Mouse (Mus musculus): ENCODE data around the gene Mapkap1. TPM values are rescaled to one million over a fixed set of nuclear protein-coding genes. Genes with fewer than 3 reads are reported as not detected.

Mapkap1 gene
- total RNA-seq (2023), result 10 to 100 TPM; 44.2 to 56.1 TPM

DNA sequence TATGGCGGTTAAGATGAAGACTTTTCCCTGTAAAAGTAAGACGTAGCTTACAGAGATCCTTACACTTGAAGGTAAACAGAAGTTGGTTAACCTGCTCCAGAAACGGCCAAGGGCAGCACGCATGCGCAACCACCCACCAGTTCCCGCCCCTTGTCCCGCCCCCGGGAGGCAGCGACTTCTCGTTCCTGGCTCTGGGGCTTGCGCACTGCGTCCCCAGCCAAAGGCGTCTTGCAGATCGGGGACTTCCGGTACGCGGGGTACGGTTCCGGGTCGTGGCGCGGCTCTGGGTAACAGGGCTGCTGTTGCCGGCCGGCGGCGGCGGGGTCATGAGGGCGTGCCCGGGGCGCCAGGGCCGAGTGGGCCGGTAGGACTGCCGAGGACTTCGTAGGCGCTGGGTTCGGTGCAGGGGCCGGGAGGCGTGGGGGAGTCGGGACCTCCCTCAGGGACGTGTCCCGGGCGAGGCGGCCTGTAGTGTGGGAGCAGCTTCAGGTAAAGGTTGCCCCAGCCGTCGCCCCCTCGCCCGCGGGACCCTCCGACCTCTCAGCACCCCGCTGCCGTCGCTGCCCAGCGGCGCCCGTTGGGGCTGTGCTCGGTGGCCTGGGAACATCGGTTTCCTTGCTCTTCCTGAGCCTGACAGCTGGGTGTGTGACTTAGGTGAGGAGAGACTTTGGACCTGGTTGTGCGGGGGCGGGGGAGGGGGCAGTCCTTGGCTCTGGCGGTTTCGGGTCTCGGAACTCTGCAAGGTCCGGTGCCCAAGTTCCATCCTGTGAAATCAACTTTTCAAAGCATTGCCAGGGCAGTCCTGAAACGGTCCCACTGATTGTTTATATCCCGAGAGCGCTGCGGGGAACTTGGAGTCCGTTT is at the start of gene Mapkap1:
Mapkap1 (plus strand) TSS at position 171 of the 864 bp plus-strand sequence.

DNA sequence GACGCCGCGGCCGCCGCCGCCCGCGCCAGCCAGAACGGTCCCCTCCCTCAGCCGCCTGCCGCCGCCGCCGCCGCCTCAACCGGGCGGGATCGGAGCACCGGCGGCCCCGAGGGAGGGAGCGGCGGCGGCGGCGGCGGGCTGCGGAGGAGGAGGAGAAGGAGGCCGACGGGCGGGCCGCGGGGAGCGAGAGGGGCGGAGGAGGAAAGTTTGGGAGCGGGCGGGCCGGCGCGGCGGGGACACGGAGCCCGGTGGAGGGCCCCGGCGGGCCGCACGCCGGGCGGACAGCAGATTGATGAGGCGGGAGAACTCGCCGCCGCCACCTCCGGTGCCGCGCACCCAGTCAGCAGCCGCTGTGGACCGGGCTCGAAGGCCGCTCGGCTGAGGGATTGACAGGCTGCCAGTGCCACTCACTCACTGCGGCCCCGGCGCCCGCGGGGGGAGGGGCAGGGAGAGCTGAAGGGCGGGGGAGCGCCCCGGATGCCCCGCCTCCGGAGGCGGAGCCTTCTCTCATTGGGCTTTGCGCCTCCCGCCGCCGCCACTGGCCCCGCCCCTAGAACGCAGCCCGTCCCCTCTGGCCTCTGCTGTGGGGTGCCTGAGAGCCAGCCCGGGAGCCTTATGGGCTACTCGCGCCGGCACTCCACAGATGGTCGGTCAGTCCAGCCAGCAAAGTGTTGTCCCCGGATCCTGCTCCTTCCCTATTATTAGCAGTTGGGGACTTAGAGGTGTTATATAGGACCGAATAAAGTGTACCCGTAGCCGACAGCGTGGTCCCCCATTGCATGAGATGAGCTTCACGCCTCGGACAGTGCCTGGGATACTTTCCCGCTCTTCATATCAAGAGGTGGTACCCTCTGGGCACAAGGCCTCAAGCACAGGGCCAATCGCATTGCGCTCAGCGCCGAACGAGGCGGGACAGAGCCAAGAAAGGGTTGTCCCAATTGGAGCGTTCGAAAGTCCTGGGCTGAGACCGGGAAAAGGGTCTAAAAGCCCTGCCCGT is 34.0 kb upstream of the Mapkap1 start, which contains the start of gene Pbx3:
Pbx3 (minus strand) TSS at position 838 of the 997 bp plus-strand sequence.

Other genes starting within 250 kb of the Mapkap1 start
- gene Pbx3, start 33.6 kb upstream of the Mapkap1 start, total RNA-seq (2023), result 10 to 100 TPM; 18.4 to 20.6 TPM